Mouse (Mus musculus) embryonic facial prominence, embryonic 11.5 days (tissue): ENCODE data around the gene Card10. TPM values are rescaled to one million over a fixed set of nuclear protein-coding genes. Genes with fewer than 3 reads are reported as not detected.
A peak's percentile ranks its signal among the peaks of the same experiment; 100 is the strongest.

ENCODE experiments used
- ATAC-seq: fragments of 200-750 bp; cut with Nextera tagmentation; replicated peaks from 2 replicates; pipeline ENCODE4 v1.8.0; 2017; ENCODE audit warnings: low read depth; ENCODE audit not compliant: insufficient number of reproducible peaks, low FRiP score, low TSS enrichment
- DNase-seq: peaks from one replicate; pipeline ENCODE4 v3.0.0-alpha.2; 2015; ENCODE audit warnings: low spot score
- H3K27ac ChIP-seq: fragments of 300-500 bp; sonication (generic); replicated peaks from 2 replicates; pipeline ENCODE4 v1.5.1; 2014; ENCODE audit warnings: mild to moderate bottlenecking, low read depth, low read length, control low read depth
- H3K27me3 ChIP-seq: fragments of 300-500 bp; sonication (generic); 2 replicates; pipeline ENCODE4 v1.6.1; 2014; ENCODE audit warnings: mild to moderate bottlenecking, low read length, moderate library complexity, mixed read lengths; ENCODE audit not compliant: control insufficient read depth, insufficient read depth
- H3K36me3 ChIP-seq: fragments of 300-500 bp; sonication (generic); replicated peaks from 2 replicates; pipeline ENCODE4 v1.6.1; 2014; ENCODE audit warnings: low read depth, mild to moderate bottlenecking, low read length, moderate library complexity, mixed read lengths; ENCODE audit not compliant: control insufficient read depth, insufficient read depth
- H3K4me1 ChIP-seq: fragments of 300-500 bp; sonication (generic); 2 replicates; pipeline ENCODE4 v1.6.1; 2014; ENCODE audit warnings: low read length, mixed read lengths; ENCODE audit not compliant: control insufficient read depth, insufficient read depth
- H3K4me2 ChIP-seq: fragments of 300-500 bp; sonication (generic); 2 replicates; pipeline ENCODE4 v1.6.1; 2014; ENCODE audit warnings: low read depth, mild to moderate bottlenecking, control low read depth, low read length, moderate library complexity
- H3K4me3 ChIP-seq: fragments of 300-500 bp; sonication (generic); 2 replicates; pipeline ENCODE4 v1.5.1; 2014; ENCODE audit warnings: low read depth, low read length, control low read depth
- H3K9ac ChIP-seq: fragments of 300-500 bp; sonication (generic); replicated peaks from 2 replicates; pipeline ENCODE4 v1.6.1; 2014; ENCODE audit warnings: mild to moderate bottlenecking, control low read depth, low read length
- H3K9me3 ChIP-seq: fragments of 300-500 bp; sonication (generic); replicated peaks from 2 replicates; pipeline ENCODE4 v1.6.1; 2016; ENCODE audit warnings: mild to moderate bottlenecking, low read length, inconsistent platforms, mixed read lengths; ENCODE audit not compliant: control insufficient read depth
- WGBS: fragments of 180-500 bp; shearing (Covaris S2); extraction: QIAGEN DNeasy Blood & Tissue Kit; methylation state at CpG from one replicate; pipeline ENCODE4 v1.1.7; 2014; 5-methylcytosine and 5-hydroxymethylcytosine counted together
- polyA plus RNA-seq: library from polyadenylated mRNA; unstranded; fragments of >200 nt; fragmentation: Nextera tagmentation; extraction: Ambion mirVana; gene quantifications from 2 replicates; pipeline ENCODE4 v1.2.1, GENCODE M21; 2014

The Card10 gene
- polyA plus RNA-seq, 1 experiment from 2014 or later = 1.8 TPM

DNA sequence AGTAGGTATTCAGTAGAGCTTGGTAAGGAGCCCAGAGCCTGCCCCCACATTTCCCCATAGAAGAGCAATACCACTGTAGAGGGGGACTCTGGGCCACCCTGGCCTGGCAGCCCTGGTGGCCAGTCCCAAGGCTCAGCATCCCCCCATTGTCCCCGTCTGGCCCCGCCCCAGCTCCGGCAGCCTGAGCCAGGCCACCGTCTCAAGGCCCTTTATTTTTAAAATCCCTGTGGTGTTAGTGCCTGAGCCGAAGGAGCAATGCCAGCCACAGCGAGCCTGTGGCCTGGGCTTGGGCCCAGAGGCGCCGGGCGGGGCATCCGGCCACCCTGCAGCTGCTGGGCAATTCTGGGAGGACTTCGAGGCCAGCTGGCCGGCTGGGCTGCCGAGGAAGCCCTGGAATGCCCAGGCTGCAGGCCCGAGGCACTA is 29.9 kb upstream of the Card10 start:
- no peaks in the 10 kb centered on the region for H3K27me3 ChIP-seq
- 0 out of 2 replicates have a peak overlapping the region, but pooled peaks have one; percentile 16 for H3K4me2 ChIP-seq
- peak overlapping the region; percentile 31 for H3K27ac ChIP-seq
- 6% methylated on average over 14 of the region's 14 CpGs for WGBS
- H3K9me3 ChIP-seq = no peaks in the 10 kb centered on the region
- peak overlapping the region; percentile 43 for H3K9ac ChIP-seq
- DNase-seq (peak; percentile 59), ATAC-seq (no peak; the same call in 1 of the 2 replicates)
- no peaks in the 10 kb centered on the region for H3K36me3 ChIP-seq
- H3K4me1 ChIP-seq = peaks cover 10% of the 10 kb centered on the region
- no peak overlapping the region for H3K4me3 ChIP-seq

DNA sequence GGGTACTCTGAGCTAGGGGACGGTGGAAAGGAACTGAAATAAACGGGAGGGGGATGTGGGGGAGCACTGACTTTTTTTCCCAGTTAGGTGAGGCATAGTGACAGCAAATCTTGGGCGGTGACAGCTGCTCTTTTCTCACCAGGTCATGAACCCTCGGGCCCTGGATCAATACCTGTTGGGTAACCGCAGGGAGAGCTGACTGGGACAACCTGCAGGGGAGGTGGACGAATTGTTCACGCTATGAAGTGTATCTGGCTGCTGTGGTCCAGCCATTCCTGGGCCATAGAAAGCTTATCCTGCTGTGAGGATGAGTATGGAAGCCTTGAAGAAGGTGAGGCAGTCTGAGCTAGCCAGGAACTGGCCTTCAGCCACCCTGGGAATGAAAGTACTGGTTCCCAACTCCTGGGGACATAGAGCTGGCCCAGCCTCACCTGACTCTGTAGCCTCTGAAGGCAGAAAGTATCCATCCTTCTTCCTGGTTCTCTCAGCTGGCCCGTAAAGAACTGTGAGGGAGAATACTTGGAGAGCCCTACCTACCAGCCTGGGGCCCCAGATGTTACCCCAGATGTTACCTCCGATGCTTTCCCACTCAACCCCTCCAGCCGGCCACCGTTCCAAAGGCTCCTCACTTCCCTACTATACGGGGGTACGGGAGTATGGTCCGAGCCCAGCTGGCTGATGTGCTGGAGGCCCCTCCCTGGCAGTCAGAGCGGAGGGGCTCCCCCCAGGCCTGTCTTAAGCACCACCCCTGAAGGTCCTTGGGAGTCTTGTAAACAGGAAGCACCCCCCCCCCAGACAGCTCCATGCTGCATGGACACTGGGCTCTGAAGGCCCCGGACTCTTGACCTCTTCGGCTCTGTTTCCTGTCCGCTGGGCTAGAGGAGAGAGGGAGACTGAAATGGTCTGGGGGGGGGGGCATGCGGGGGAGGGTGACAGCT is 29.1 kb upstream of the Card10 start:
- no peak overlapping the region for H3K4me3 ChIP-seq
- H3K4me2 ChIP-seq = no peak overlapping the region
- 35% methylated on average over 18 of the region's 19 CpGs for WGBS
- H3K4me1 ChIP-seq = peaks cover 10% of the 10 kb centered on the region
- no peak for DNase-seq
- no peak for ATAC-seq
- no peaks in the 10 kb centered on the region for H3K9me3 ChIP-seq
- peak overlapping the region; percentile 43 for H3K9ac ChIP-seq
- H3K27ac ChIP-seq = peak overlapping the region; percentile 31; the same call in 1 of the 2 replicates
- H3K27me3 ChIP-seq = no peaks in the 10 kb centered on the region
- H3K36me3 ChIP-seq = no peaks in the 10 kb centered on the region

DNA sequence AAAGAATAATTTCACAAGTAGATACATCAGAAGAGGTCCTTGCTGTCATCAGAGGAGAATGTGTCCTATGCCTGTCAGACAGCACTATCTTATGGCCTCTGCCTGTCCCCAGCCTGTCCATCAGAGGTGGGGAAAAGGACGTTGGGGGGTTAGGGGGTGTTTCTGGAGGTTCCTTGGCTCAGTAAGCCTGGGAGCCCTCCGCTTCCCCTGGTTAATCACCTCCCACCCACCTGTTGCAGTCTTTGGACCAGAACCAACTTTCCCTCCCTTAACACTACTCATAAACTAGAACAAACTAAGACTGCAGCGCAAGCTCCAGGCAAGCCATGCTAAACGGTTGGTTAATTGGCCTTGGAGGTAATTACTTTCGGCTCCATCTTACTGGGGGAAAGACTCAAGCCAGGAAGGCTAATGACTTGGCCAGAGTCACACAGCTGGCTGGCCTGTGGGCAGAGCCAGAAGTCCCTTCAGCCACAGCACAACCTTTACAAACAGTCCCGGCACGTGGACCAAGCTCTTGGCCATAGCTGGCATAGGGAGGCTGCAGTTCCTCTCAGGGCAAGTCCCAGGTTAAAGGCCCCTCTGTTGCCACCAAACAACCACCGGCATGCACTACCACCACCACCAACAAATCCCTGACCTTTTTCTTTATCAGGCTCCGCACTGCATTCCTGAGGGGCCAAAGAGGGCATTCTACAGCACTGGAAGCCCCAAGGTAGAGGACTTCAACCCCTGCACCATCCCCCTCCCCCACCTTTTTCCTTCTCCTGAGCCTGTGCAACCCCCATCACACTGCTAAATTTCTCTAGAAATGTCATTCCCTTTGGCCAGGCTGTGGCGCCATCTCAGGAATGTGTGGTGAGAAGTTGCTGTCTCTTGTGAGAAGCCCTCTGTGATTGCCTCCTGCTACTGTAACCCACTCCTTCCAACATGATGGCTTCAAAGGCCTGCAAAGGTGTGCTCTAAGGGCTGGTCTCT is 28.2 kb upstream of the Card10 start:
- no peak overlapping the region for H3K4me2 ChIP-seq
- peaks cover 8% of the 10 kb centered on the region for H3K4me1 ChIP-seq
- no peak overlapping the region for H3K9ac ChIP-seq
- no peak overlapping the region for H3K27ac ChIP-seq
- H3K27me3 ChIP-seq = no peaks in the 10 kb centered on the region
- ATAC-seq (no peak), DNase-seq (no peak)
- no peak overlapping the region for H3K4me3 ChIP-seq
- no peaks in the 10 kb centered on the region for H3K9me3 ChIP-seq
- 52% methylated on average over 10 of the region's 10 CpGs for WGBS
- H3K36me3 ChIP-seq = no peaks in the 10 kb centered on the region

DNA sequence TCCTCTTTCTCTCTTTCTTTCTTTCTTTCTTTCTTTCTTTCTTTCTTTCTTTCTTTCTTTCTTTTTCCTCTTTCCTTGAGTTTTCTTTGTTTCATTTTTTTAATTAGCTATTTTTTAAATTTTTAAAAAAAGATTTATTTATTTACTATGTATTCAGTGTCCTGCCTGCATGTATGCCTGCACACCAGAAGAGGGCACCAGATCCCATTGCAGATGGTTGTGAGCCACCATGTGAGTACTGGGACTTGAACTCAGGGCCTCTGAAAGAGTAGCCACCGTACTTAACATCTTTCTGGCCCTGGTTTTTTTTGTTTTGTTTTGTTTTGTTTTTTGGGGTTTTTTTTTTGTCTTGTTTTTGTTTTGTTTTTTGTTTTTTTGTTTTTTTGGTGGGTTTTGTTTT is 26.8 kb upstream of the Card10 start:
- no peaks in the 10 kb centered on the region for H3K9me3 ChIP-seq

DNA sequence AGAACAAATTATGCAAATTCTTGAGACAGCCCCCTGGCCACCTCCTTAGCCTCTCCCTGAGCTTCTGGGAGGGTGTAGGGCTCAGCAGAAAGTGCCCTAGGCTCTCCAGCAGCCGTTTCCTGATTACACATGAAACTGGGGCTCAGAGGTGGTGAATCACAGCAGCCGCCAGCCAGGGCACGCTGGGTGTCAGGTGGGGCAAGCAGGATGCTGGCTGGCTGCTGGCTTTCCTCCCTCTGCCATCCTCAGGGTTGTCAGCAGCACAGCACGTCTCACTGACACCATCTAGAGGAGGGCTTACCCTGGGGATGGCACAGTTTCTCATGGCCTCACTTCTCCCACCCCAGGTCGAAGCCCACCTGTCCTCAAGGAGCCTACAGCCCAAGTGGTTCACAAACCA is 25.5 kb upstream of the Card10 start:
- no peak for DNase-seq
- H3K9ac ChIP-seq = no peak overlapping the region
- WGBS = 22% methylated on average over 5 of the region's 5 CpGs
- peaks cover 3% of the 10 kb centered on the region for H3K4me1 ChIP-seq
- H3K4me3 ChIP-seq = no peak overlapping the region
- no peak overlapping the region for H3K4me2 ChIP-seq
- H3K27ac ChIP-seq = no peak overlapping the region
- no peaks in the 10 kb centered on the region for H3K27me3 ChIP-seq
- H3K9me3 ChIP-seq = no peaks in the 10 kb centered on the region
- ATAC-seq = no peak
- no peaks in the 10 kb centered on the region for H3K36me3 ChIP-seq

More for the DNA sequence above, 26.8 kb upstream of the Card10 start:
- H3K27ac ChIP-seq = no peak overlapping the region
- H3K9ac ChIP-seq = no peak overlapping the region
- no peak overlapping the region for H3K4me3 ChIP-seq
- no peak overlapping the region for H3K4me2 ChIP-seq
- H3K4me1 ChIP-seq = peaks cover 3% of the 10 kb centered on the region
- DNase-seq (no peak), ATAC-seq (no peak)
- no peaks in the 10 kb centered on the region for H3K27me3 ChIP-seq
- no peaks in the 10 kb centered on the region for H3K36me3 ChIP-seq
- WGBS = 100% methylated on average over 1 of the region's 1 CpGs

DNA sequence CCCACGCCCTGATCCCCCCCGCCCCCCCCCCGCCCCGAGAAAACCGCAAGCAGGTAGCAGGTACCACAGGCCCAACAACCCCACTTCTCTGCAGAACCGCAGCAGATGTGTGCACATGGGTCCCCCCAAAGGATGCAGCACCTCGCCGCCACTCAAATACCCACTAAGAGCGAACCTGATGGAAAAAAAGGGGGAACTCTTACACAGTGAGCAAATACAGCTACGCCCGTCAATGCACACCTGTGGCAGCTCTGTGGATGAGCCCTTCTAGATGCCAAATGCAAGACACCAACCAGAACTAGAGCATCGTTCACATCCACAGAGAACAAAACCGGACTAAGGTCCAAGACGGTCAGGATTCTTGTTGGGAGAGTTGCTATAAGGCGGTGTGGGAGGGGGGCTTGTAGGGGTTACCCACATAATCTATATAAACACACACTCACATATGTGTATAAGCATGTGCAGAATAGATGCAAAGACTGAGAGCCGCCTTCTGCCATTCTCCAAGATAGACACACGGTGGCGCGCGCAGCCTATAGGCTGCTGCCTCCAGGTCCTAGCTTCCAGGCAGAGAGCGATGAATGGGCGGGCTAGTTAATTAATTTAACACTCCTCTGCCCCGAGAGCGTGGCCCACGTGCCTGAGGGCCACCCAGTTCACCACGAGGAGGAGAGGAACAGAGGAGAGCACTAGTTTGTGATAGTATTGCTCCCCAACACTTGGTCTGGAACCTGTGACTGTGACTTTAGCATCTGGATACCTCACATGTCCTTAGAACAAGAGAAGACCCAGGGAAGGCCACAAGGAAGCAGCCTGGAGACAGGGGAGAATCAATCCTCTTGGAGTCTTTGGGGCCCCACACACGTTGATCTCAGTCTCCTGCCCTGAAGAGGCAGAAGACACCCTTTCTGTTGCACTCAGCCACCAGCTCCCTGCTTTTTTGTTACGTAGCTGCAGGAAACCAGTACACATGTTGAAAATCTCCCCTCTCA is 23.7 kb upstream of the Card10 start:
- Histone ChIP-seq H3K4me2 (no peak overlapping the region), H3K4me1 (no peaks in the 10 kb centered on the region; the same call in 1 of the 2 replicates), H3K27me3 (no peaks in the 10 kb centered on the region), H3K36me3 (no peaks in the 10 kb centered on the region), H3K4me3 (no peak overlapping the region), H3K9ac (no peak overlapping the region; the same call in 1 of the 2 replicates), H3K9me3 (no peaks in the 10 kb centered on the region), H3K27ac (no peak overlapping the region)
- WGBS = 20% methylated on average over 28 of the region's 28 CpGs
- DNase-seq (peak; percentile 87), ATAC-seq (0 out of 2 replicates have a peak, but pooled peaks have one; percentile 57)

DNA sequence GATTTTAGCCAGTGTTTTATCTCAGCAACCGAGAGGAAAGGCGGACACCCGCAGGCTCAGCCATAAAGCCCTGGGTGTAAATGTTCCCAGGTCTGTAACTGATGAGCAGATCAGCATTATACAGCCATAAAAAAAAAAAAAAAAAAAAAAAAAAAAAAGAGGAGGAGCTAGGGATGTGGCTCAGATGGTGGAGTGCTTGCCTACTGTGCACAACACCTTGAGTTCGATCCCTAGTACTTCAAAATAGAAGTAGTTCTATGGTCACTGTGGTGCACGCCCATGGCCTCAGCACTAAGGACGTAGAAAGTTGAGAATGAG is 13.2 kb upstream of the Card10 start:
- Histone ChIP-seq H3K36me3 (no peaks in the 10 kb centered on the region), H3K4me2 (no peak overlapping the region), H3K27me3 (no peaks in the 10 kb centered on the region), H3K9ac (no peak overlapping the region), H3K9me3 (no peaks in the 10 kb centered on the region), H3K4me3 (no peak overlapping the region), H3K4me1 (no peaks in the 10 kb centered on the region), H3K27ac (no peak overlapping the region)
- ATAC-seq (no peak), DNase-seq (no peak)
- WGBS = 74% methylated on average over 6 of the region's 6 CpGs
